Mouse (Mus musculus): Measurements from ENCODE around the gene Sept11. TPM values are rescaled to one million over a fixed set of nuclear protein-coding genes. Genes with fewer than 3 reads are reported as not detected.

Gene Sept11
- polyA plus RNA-seq, 1 experiment from 2014 or later: 155 TPM

- no peaks in the 10 kb centered on the region for H3K36me3 ChIP-seq (replicated peaks; ENCODE audit: control insufficient read depth, insufficient read depth)
- no peaks in the 10 kb centered on the region for H3K27me3 ChIP-seq (ENCODE audit: control insufficient read depth, insufficient read depth, low read length)
- H3K9me3 ChIP-seq (ENCODE audit: control insufficient read depth, low read length): no peaks in the 10 kb centered on the region
- no peak overlapping the region for H3K4me2 ChIP-seq (replicated peaks)
- DNase-seq (ENCODE audit: low spot score): no peak
- WGBS: 97% methylated on average over 4 of the region's 4 CpGs
- no peak overlapping the region for H3K9ac ChIP-seq
- no peak overlapping the region for H3K27ac ChIP-seq
- no peak for ATAC-seq (ENCODE audit: low FRiP score)
- no peak overlapping the region for H3K4me3 ChIP-seq (replicated peaks; ENCODE audit: low read length)
- H3K4me1 ChIP-seq (replicated peaks; ENCODE audit: control insufficient read depth, insufficient read depth, low read length): peaks cover 8% of the 10 kb centered on the region; the same call in 1 of the 2 replicates
Measured at GRCm38 (mm10) chr5:93106048-93106447, 12.8 kb downstream of the Sept11 start.

GRCm38 (mm10) chr5:93108703-93109102 lies 15.5 kb downstream of the Sept11 start:
- no peak overlapping the region for H3K27ac ChIP-seq
- H3K9me3 ChIP-seq (ENCODE audit: control insufficient read depth, low read length): no peaks in the 10 kb centered on the region
- H3K4me1 ChIP-seq (replicated peaks; ENCODE audit: control insufficient read depth, insufficient read depth, low read length): no peaks in the 10 kb centered on the region
- 94% methylated on average over 4 of the region's 4 CpGs for WGBS
- DNase-seq (ENCODE audit: low spot score): no peak
- no peak overlapping the region for H3K4me2 ChIP-seq (replicated peaks)
- no peak overlapping the region for H3K4me3 ChIP-seq (replicated peaks; ENCODE audit: low read length)
- H3K36me3 ChIP-seq (replicated peaks; ENCODE audit: control insufficient read depth, insufficient read depth): no peaks in the 10 kb centered on the region; the same call in 1 of the 2 replicates
- H3K9ac ChIP-seq: no peak overlapping the region
- ATAC-seq (ENCODE audit: low FRiP score): no peak
- no peaks in the 10 kb centered on the region for H3K27me3 ChIP-seq (ENCODE audit: control insufficient read depth, insufficient read depth, low read length)

GRCm38 (mm10) chr5:93109555-93109954 lies 16.3 kb downstream of the Sept11 start:
- DNase-seq (ENCODE audit: low spot score): no peak
- Histone ChIP-seq H3K4me3 (replicated peaks; ENCODE audit: low read length) (no peak overlapping the region), H3K4me2 (replicated peaks) (no peak overlapping the region), H3K4me1 (replicated peaks; ENCODE audit: control insufficient read depth, insufficient read depth, low read length) (no peaks in the 10 kb centered on the region), H3K27me3 (ENCODE audit: control insufficient read depth, insufficient read depth, low read length) (no peaks in the 10 kb centered on the region), H3K36me3 (replicated peaks; ENCODE audit: control insufficient read depth, insufficient read depth) (no peaks in the 10 kb centered on the region; the same call in 1 of the 2 replicates), H3K9me3 (ENCODE audit: control insufficient read depth, low read length) (no peaks in the 10 kb centered on the region), H3K27ac (no peak overlapping the region), H3K9ac (no peak overlapping the region)
- WGBS: 81% methylated on average over 2 of the region's 2 CpGs
- no peak for ATAC-seq (ENCODE audit: low FRiP score)

GRCm38 (mm10) chr5:93112290-93112689 lies 19.1 kb downstream of the Sept11 start:
- no peak for ATAC-seq (ENCODE audit: low FRiP score)
- Histone ChIP-seq H3K9ac (no peak overlapping the region), H3K9me3 (ENCODE audit: control insufficient read depth, low read length) (no peaks in the 10 kb centered on the region), H3K27ac (no peak overlapping the region), H3K27me3 (ENCODE audit: control insufficient read depth, insufficient read depth, low read length) (no peaks in the 10 kb centered on the region), H3K36me3 (replicated peaks; ENCODE audit: control insufficient read depth, insufficient read depth) (no peaks in the 10 kb centered on the region; the same call in 1 of the 2 replicates), H3K4me2 (replicated peaks) (no peak overlapping the region), H3K4me1 (replicated peaks; ENCODE audit: control insufficient read depth, insufficient read depth, low read length) (peaks cover 7% of the 10 kb centered on the region; the same call in 1 of the 2 replicates), H3K4me3 (replicated peaks; ENCODE audit: low read length) (no peak overlapping the region)
- WGBS: 98% methylated on average over 3 of the region's 3 CpGs
- no peak for DNase-seq (ENCODE audit: low spot score)

- ATAC-seq (ENCODE audit: low FRiP score): no peak
- Histone ChIP-seq H3K27ac (no peak overlapping the region), H3K4me2 (replicated peaks) (no peak overlapping the region), H3K27me3 (ENCODE audit: control insufficient read depth, insufficient read depth, low read length) (no peaks in the 10 kb centered on the region), H3K4me1 (replicated peaks; ENCODE audit: control insufficient read depth, insufficient read depth, low read length) (peaks cover 7% of the 10 kb centered on the region; the same call in 1 of the 2 replicates), H3K4me3 (replicated peaks; ENCODE audit: low read length) (no peak overlapping the region), H3K36me3 (replicated peaks; ENCODE audit: control insufficient read depth, insufficient read depth) (no peaks in the 10 kb centered on the region; the same call in 1 of the 2 replicates), H3K9me3 (ENCODE audit: control insufficient read depth, low read length) (no peaks in the 10 kb centered on the region), H3K9ac (no peak overlapping the region)
- DNase-seq (ENCODE audit: low spot score): no peak
- WGBS: 86% methylated on average over 5 of the region's 5 CpGs
Measured at GRCm38 (mm10) chr5:93113517-93113916, 20.3 kb downstream of the Sept11 start.

GRCm38 (mm10) chr5:93114515-93114914 lies 21.3 kb downstream of the Sept11 start:
- H3K4me2 ChIP-seq (replicated peaks): no peak overlapping the region
- no peaks in the 10 kb centered on the region for H3K9me3 ChIP-seq (ENCODE audit: control insufficient read depth, low read length)
- no peak overlapping the region for H3K4me3 ChIP-seq (replicated peaks; ENCODE audit: low read length)
- H3K27me3 ChIP-seq (ENCODE audit: control insufficient read depth, insufficient read depth, low read length): no peaks in the 10 kb centered on the region
- ATAC-seq (ENCODE audit: low FRiP score): no peak
- 83% methylated on average over 6 of the region's 6 CpGs for WGBS
- no peak for DNase-seq (ENCODE audit: low spot score)
- H3K27ac ChIP-seq: no peak overlapping the region
- no peak overlapping the region for H3K9ac ChIP-seq
- H3K4me1 ChIP-seq (replicated peaks; ENCODE audit: control insufficient read depth, insufficient read depth, low read length): peaks cover 7% of the 10 kb centered on the region; the same call in 1 of the 2 replicates
- H3K36me3 ChIP-seq (replicated peaks; ENCODE audit: control insufficient read depth, insufficient read depth): no peaks in the 10 kb centered on the region; the same call in 1 of the 2 replicates

GRCm38 (mm10) chr5:93115059-93115458 lies 21.8 kb downstream of the Sept11 start:
- ATAC-seq (ENCODE audit: low FRiP score) (no peak), DNase-seq (ENCODE audit: low spot score) (no peak)
- no peak overlapping the region for H3K27ac ChIP-seq
- 85% methylated on average over 6 of the region's 6 CpGs for WGBS
- H3K4me2 ChIP-seq (replicated peaks): no peak overlapping the region
- no peaks in the 10 kb centered on the region for H3K27me3 ChIP-seq (ENCODE audit: control insufficient read depth, insufficient read depth, low read length)
- H3K36me3 ChIP-seq (replicated peaks; ENCODE audit: control insufficient read depth, insufficient read depth): no peaks in the 10 kb centered on the region; the same call in 1 of the 2 replicates
- H3K4me3 ChIP-seq (replicated peaks; ENCODE audit: low read length): no peak overlapping the region
- peaks cover 7% of the 10 kb centered on the region; the same call in 1 of the 2 replicates for H3K4me1 ChIP-seq (replicated peaks; ENCODE audit: control insufficient read depth, insufficient read depth, low read length)
- H3K9me3 ChIP-seq (ENCODE audit: control insufficient read depth, low read length): no peaks in the 10 kb centered on the region
- H3K9ac ChIP-seq: no peak overlapping the region

- H3K27ac ChIP-seq: no peak overlapping the region
- ATAC-seq (ENCODE audit: low FRiP score) (no peak), DNase-seq (ENCODE audit: low spot score) (no peak)
- no peaks in the 10 kb centered on the region for H3K27me3 ChIP-seq (ENCODE audit: control insufficient read depth, insufficient read depth, low read length)
- no peak overlapping the region for H3K4me2 ChIP-seq (replicated peaks)
- peaks cover 7% of the 10 kb centered on the region; the same call in 1 of the 2 replicates for H3K4me1 ChIP-seq (replicated peaks; ENCODE audit: control insufficient read depth, insufficient read depth, low read length)
- no peak overlapping the region for H3K4me3 ChIP-seq (replicated peaks; ENCODE audit: low read length)
- no peaks in the 10 kb centered on the region; the same call in 1 of the 2 replicates for H3K36me3 ChIP-seq (replicated peaks; ENCODE audit: control insufficient read depth, insufficient read depth)
- H3K9me3 ChIP-seq (ENCODE audit: control insufficient read depth, low read length): no peaks in the 10 kb centered on the region
- H3K9ac ChIP-seq: no peak overlapping the region
- WGBS: 73% methylated on average over 13 of the region's 13 CpGs
Measured at GRCm38 (mm10) chr5:93115854-93116253, 22.6 kb downstream of the Sept11 start.

- WGBS: 77% methylated on average over 8 of the region's 8 CpGs
- H3K4me1 ChIP-seq (replicated peaks; ENCODE audit: control insufficient read depth, insufficient read depth, low read length): peaks cover 7% of the 10 kb centered on the region; the same call in 1 of the 2 replicates
- ATAC-seq (ENCODE audit: low FRiP score): no peak
- H3K4me3 ChIP-seq (replicated peaks; ENCODE audit: low read length): no peak overlapping the region
- no peaks in the 10 kb centered on the region; the same call in 1 of the 2 replicates for H3K36me3 ChIP-seq (replicated peaks; ENCODE audit: control insufficient read depth, insufficient read depth)
- H3K27ac ChIP-seq: no peak overlapping the region
- no peak overlapping the region for H3K4me2 ChIP-seq (replicated peaks)
- no peaks in the 10 kb centered on the region for H3K9me3 ChIP-seq (ENCODE audit: control insufficient read depth, low read length)
- no peaks in the 10 kb centered on the region for H3K27me3 ChIP-seq (ENCODE audit: control insufficient read depth, insufficient read depth, low read length)
- no peak for DNase-seq (ENCODE audit: low spot score)
- H3K9ac ChIP-seq: no peak overlapping the region
Measured at GRCm38 (mm10) chr5:93117648-93118047, 24.4 kb downstream of the Sept11 start.

GRCm38 (mm10) chr5:93121660-93122059 lies 28.4 kb downstream of the Sept11 start:
- Histone ChIP-seq H3K4me3 (replicated peaks; ENCODE audit: low read length) (no peak overlapping the region), H3K9me3 (ENCODE audit: control insufficient read depth, low read length) (no peaks in the 10 kb centered on the region), H3K4me2 (replicated peaks) (no peak overlapping the region), H3K27me3 (ENCODE audit: control insufficient read depth, insufficient read depth, low read length) (no peaks in the 10 kb centered on the region), H3K27ac (no peak overlapping the region), H3K9ac (no peak overlapping the region), H3K36me3 (replicated peaks; ENCODE audit: control insufficient read depth, insufficient read depth) (no peaks in the 10 kb centered on the region), H3K4me1 (replicated peaks; ENCODE audit: control insufficient read depth, insufficient read depth, low read length) (peaks cover under 1% of the 10 kb centered on the region; the same call in 1 of the 2 replicates)
- 85% methylated on average over 8 of the region's 8 CpGs for WGBS
- DNase-seq (ENCODE audit: low spot score) (no peak), ATAC-seq (ENCODE audit: low FRiP score) (no peak)
